Mouse (Mus musculus): Measurements from ENCODE around the gene Bcl11a. TPM values are rescaled to one million over a fixed set of nuclear protein-coding genes. Genes with fewer than 3 reads are reported as not detected.
A peak's percentile ranks its signal among the peaks of the same experiment; 100 is the strongest.

The Bcl11a gene
- polyA plus RNA-seq, 1 experiment from 2014 or later = 2.4 TPM

DNA sequence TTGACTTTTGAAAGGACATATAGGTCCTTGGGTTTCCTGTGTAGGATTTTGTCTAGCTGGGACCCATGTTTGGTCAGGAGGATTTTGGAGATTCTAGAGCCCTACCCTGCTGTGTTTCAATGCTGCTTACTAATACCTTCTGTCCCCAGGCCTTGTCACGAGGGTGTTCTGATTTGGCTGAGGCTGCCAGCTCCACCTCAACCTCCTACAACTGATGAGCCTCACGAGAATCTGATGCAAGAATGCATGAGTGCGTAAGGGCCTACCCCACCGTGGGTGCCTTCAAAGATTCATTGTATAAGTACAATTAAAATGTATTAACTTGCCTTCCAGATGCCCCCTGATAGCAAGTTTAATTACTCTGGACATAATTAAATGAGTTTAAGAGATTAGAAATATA, 123.4 kb downstream of the Bcl11a start:
- Histone ChIP-seq H3K4me1 (ENCODE audit: insufficient read depth, low read depth, low read length) (no peaks in the 10 kb centered on the region; the same call in 1 of the 2 replicates), H3K36me3 (ENCODE audit: insufficient read depth, low read length) (no peaks in the 10 kb centered on the region), H3K4me2 (replicated peaks; ENCODE audit: low read depth, low read length) (no peak overlapping the region), H3K27me3 (replicated peaks; ENCODE audit: insufficient read depth, low read length) (no peaks in the 10 kb centered on the region), H3K9me3 (ENCODE audit: low read length) (no peaks in the 10 kb centered on the region), H3K4me3 (ENCODE audit: low read depth, low read length) (no peak overlapping the region), H3K27ac (ENCODE audit: low read length) (no peak overlapping the region), H3K9ac (replicated peaks; ENCODE audit: low read depth) (no peak overlapping the region)
- WGBS = 86% methylated on average over 4 of the region's 4 CpGs
- ATAC-seq (no peak), DNase-seq (ENCODE audit: low spot score) (no peak)
- no peak for TF ChIP-seq EP300 (IDR thresholded peaks at IDR 0.05)
- TF ChIP-seq CTCF (IDR thresholded peaks at IDR 0.05) = no peak

GRCm38 (mm10) chr11:24202641-24203361, 124.9 kb downstream of the Bcl11a start:
- H3K27ac ChIP-seq (ENCODE audit: low read length) = no peak overlapping the region
- H3K4me2 ChIP-seq (replicated peaks; ENCODE audit: low read depth, low read length) = no peak overlapping the region
- no peaks in the 10 kb centered on the region for H3K9me3 ChIP-seq (ENCODE audit: low read length)
- DNase-seq (ENCODE audit: low spot score) (peak; percentile 19), ATAC-seq (peak; percentile 52; the same call in 1 of the 2 replicates)
- TF ChIP-seq EP300 (IDR thresholded peaks at IDR 0.05) (no peak), CTCF (IDR thresholded peaks at IDR 0.05) (no peak)
- no peaks in the 10 kb centered on the region for H3K36me3 ChIP-seq (ENCODE audit: insufficient read depth, low read length)
- no peak overlapping the region for H3K9ac ChIP-seq (replicated peaks; ENCODE audit: low read depth)
- no peak overlapping the region for H3K4me3 ChIP-seq (ENCODE audit: low read depth, low read length)
- WGBS = 17% methylated on average over 7 of the region's 7 CpGs
- H3K27me3 ChIP-seq (replicated peaks; ENCODE audit: insufficient read depth, low read length) = no peaks in the 10 kb centered on the region
- H3K4me1 ChIP-seq (ENCODE audit: insufficient read depth, low read depth, low read length) = no peaks in the 10 kb centered on the region; the same call in 1 of the 2 replicates

GRCm38 (mm10) chr11:24203489-24203888, 125.6 kb downstream of the Bcl11a start:
- H3K27ac ChIP-seq (ENCODE audit: low read length) = no peak overlapping the region
- TF ChIP-seq CTCF (IDR thresholded peaks at IDR 0.05) = no peak
- TF ChIP-seq EP300 (IDR thresholded peaks at IDR 0.05) = no peak

DNA sequence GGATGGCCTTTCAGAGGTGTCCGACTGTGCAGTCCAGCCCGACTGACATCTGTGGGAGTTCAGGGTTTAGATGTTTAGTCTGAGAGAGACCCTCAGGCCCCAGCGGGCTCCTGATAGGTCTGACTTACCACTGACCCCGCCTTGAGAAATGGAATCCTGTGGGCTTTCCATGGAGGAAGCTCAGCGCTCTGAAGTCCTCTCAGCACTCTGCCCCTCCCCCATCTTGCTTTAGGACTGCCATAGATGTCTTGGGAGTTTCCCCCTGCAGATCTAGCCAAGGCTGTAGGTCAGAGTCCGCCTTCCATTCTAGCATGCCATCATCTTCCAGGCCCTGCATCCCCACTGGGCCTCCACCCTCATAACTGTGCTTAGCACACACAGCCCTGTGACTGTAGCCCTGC, 131.1 kb downstream of the Bcl11a start:
- WGBS = 37% methylated on average over 6 of the region's 6 CpGs
- H3K9me3 ChIP-seq (ENCODE audit: low read length) = no peaks in the 10 kb centered on the region
- H3K4me1 ChIP-seq (ENCODE audit: insufficient read depth, low read depth, low read length) = no peaks in the 10 kb centered on the region
- no peak overlapping the region for H3K4me2 ChIP-seq (replicated peaks; ENCODE audit: low read depth, low read length)
- no peak for TF ChIP-seq CTCF (IDR thresholded peaks at IDR 0.05)
- no peak for TF ChIP-seq EP300 (IDR thresholded peaks at IDR 0.05)
- H3K4me3 ChIP-seq (ENCODE audit: low read depth, low read length) = no peak overlapping the region
- H3K36me3 ChIP-seq (ENCODE audit: insufficient read depth, low read length) = no peaks in the 10 kb centered on the region
- ATAC-seq (peak; percentile 72), DNase-seq (ENCODE audit: low spot score) (peak; percentile 47)
- H3K27me3 ChIP-seq (replicated peaks; ENCODE audit: insufficient read depth, low read length) = no peaks in the 10 kb centered on the region
- no peak overlapping the region for H3K9ac ChIP-seq (replicated peaks; ENCODE audit: low read depth)
- no peak overlapping the region for H3K27ac ChIP-seq (ENCODE audit: low read length)

More at GRCm38 (mm10) chr11:24203489-24203888, 125.6 kb downstream of the Bcl11a start:
- WGBS = 62% methylated on average over 1 of the region's 1 CpGs
- Histone ChIP-seq H3K9me3 (ENCODE audit: low read length) (no peaks in the 10 kb centered on the region), H3K4me1 (ENCODE audit: insufficient read depth, low read depth, low read length) (no peaks in the 10 kb centered on the region; the same call in 1 of the 2 replicates), H3K9ac (replicated peaks; ENCODE audit: low read depth) (no peak overlapping the region), H3K4me3 (ENCODE audit: low read depth, low read length) (no peak overlapping the region), H3K4me2 (replicated peaks; ENCODE audit: low read depth, low read length) (no peak overlapping the region), H3K36me3 (ENCODE audit: insufficient read depth, low read length) (no peaks in the 10 kb centered on the region), H3K27me3 (replicated peaks; ENCODE audit: insufficient read depth, low read length) (no peaks in the 10 kb centered on the region)
- ATAC-seq (no peak), DNase-seq (ENCODE audit: low spot score) (no peak)

- Histone ChIP-seq H3K4me1 (ENCODE audit: insufficient read depth, low read depth, low read length) (no peaks in the 10 kb centered on the region), H3K27me3 (replicated peaks; ENCODE audit: insufficient read depth, low read length) (no peaks in the 10 kb centered on the region), H3K9ac (replicated peaks; ENCODE audit: low read depth) (no peak overlapping the region), H3K4me2 (replicated peaks; ENCODE audit: low read depth, low read length) (no peak overlapping the region), H3K4me3 (ENCODE audit: low read depth, low read length) (no peak overlapping the region), H3K27ac (ENCODE audit: low read length) (no peak overlapping the region), H3K9me3 (ENCODE audit: low read length) (no peaks in the 10 kb centered on the region), H3K36me3 (ENCODE audit: insufficient read depth, low read length) (no peaks in the 10 kb centered on the region)
- TF ChIP-seq EP300 (IDR thresholded peaks at IDR 0.05) = no peak
- no peak for TF ChIP-seq CTCF (IDR thresholded peaks at IDR 0.05)
- 52% methylated on average over 3 of the region's 3 CpGs for WGBS
- ATAC-seq = no peak
- no peak for DNase-seq (ENCODE audit: low spot score)
Observed at GRCm38 (mm10) chr11:24214509-24215134, 136.8 kb downstream of the Bcl11a start.

GRCm38 (mm10) chr11:24217741-24218333, 140.0 kb downstream of the Bcl11a start:
- Histone ChIP-seq H3K27me3 (replicated peaks; ENCODE audit: insufficient read depth, low read length) (no peaks in the 10 kb centered on the region), H3K9ac (replicated peaks; ENCODE audit: low read depth) (no peak overlapping the region), H3K4me2 (replicated peaks; ENCODE audit: low read depth, low read length) (no peak overlapping the region), H3K36me3 (ENCODE audit: insufficient read depth, low read length) (no peaks in the 10 kb centered on the region), H3K27ac (ENCODE audit: low read length) (no peak overlapping the region), H3K4me1 (ENCODE audit: insufficient read depth, low read depth, low read length) (no peaks in the 10 kb centered on the region), H3K4me3 (ENCODE audit: low read depth, low read length) (no peak overlapping the region), H3K9me3 (ENCODE audit: low read length) (no peaks in the 10 kb centered on the region)
- no peak for TF ChIP-seq EP300 (IDR thresholded peaks at IDR 0.05)
- no peak for TF ChIP-seq CTCF (IDR thresholded peaks at IDR 0.05)
- DNase-seq (ENCODE audit: low spot score) = no peak
- WGBS = 88% methylated on average over 6 of the region's 6 CpGs
- no peak for ATAC-seq
